Mouse (Mus musculus): Measurements from ENCODE around the gene Mapk8. TPM values are rescaled to one million over a fixed set of nuclear protein-coding genes. Genes with fewer than 3 reads are reported as not detected.
A peak's percentile ranks its signal among the peaks of the same experiment; 100 is the strongest.

The Mapk8 gene
- polyA plus RNA-seq, 1 experiment from 2014 or later, result 13.4 TPM

- H3K4me2 ChIP-seq (ENCODE audit: low read depth, low read length), result no peak overlapping the region
- H3K27ac ChIP-seq (ENCODE audit: low read length), result no peak overlapping the region
- no peak overlapping the region for H3K9ac ChIP-seq (ENCODE audit: low read length)
- H3K36me3 ChIP-seq (ENCODE audit: control insufficient read depth, insufficient read depth), result no peaks in the 10 kb centered on the region
- no peaks in the 10 kb centered on the region for H3K9me3 ChIP-seq (replicated peaks; ENCODE audit: control insufficient read depth, low read length)
- 63% methylated on average over 4 of the region's 4 CpGs for WGBS
- peaks cover 10% of the 10 kb centered on the region; the same call in 1 of the 2 replicates for H3K4me1 ChIP-seq (ENCODE audit: control insufficient read depth, insufficient read depth, low read length)
- no peak overlapping the region for H3K4me3 ChIP-seq (ENCODE audit: low read length)
- no peak for ATAC-seq (replicated peaks; ENCODE audit: extremely low read depth, insufficient read depth, low FRiP score)
- H3K27me3 ChIP-seq (ENCODE audit: control insufficient read depth, insufficient read depth, low read length), result peaks cover 17% of the 10 kb centered on the region
Measured at GRCm38 (mm10) chr14:33361546-33361945, 85.4 kb downstream of the Mapk8 start.

- H3K36me3 ChIP-seq (ENCODE audit: control insufficient read depth, insufficient read depth), result no peaks in the 10 kb centered on the region
- H3K9me3 ChIP-seq (replicated peaks; ENCODE audit: control insufficient read depth, low read length), result no peaks in the 10 kb centered on the region
- H3K9ac ChIP-seq (ENCODE audit: low read length), result no peak overlapping the region
- no peak overlapping the region for H3K4me3 ChIP-seq (ENCODE audit: low read length)
- 78% methylated on average over 8 of the region's 8 CpGs for WGBS
- no peak for ATAC-seq (replicated peaks; ENCODE audit: extremely low read depth, insufficient read depth, low FRiP score)
- H3K27ac ChIP-seq (ENCODE audit: low read length), result no peak overlapping the region
- peaks cover 10% of the 10 kb centered on the region; the same call in 1 of the 2 replicates for H3K4me1 ChIP-seq (ENCODE audit: control insufficient read depth, insufficient read depth, low read length)
- no peak overlapping the region for H3K4me2 ChIP-seq (ENCODE audit: low read depth, low read length)
- H3K27me3 ChIP-seq (ENCODE audit: control insufficient read depth, insufficient read depth, low read length), result peaks cover 19% of the 10 kb centered on the region
Measured at GRCm38 (mm10) chr14:33358891-33359290, 88.1 kb downstream of the Mapk8 start.

- H3K4me3 ChIP-seq (ENCODE audit: low read length), result no peak overlapping the region
- no peaks in the 10 kb centered on the region for H3K9me3 ChIP-seq (replicated peaks; ENCODE audit: control insufficient read depth, low read length)
- WGBS, result 68% methylated on average over 12 of the region's 12 CpGs
- H3K27me3 ChIP-seq (ENCODE audit: control insufficient read depth, insufficient read depth, low read length), result peaks cover 27% of the 10 kb centered on the region
- H3K27ac ChIP-seq (ENCODE audit: low read length), result no peak overlapping the region
- no peak overlapping the region for H3K9ac ChIP-seq (ENCODE audit: low read length)
- ATAC-seq (replicated peaks; ENCODE audit: extremely low read depth, insufficient read depth, low FRiP score), result no peak
- peaks cover 9% of the 10 kb centered on the region; the same call in 1 of the 2 replicates for H3K4me1 ChIP-seq (ENCODE audit: control insufficient read depth, insufficient read depth, low read length)
- no peaks in the 10 kb centered on the region for H3K36me3 ChIP-seq (ENCODE audit: control insufficient read depth, insufficient read depth)
- H3K4me2 ChIP-seq (ENCODE audit: low read depth, low read length), result no peak overlapping the region
Measured at GRCm38 (mm10) chr14:33357600-33358368, 89.2 kb downstream of the Mapk8 start.

GRCm38 (mm10) chr14:33355276-33355675 lies 91.7 kb downstream of the Mapk8 start:
- 80% methylated on average over 5 of the region's 5 CpGs for WGBS
- no peak overlapping the region for H3K4me2 ChIP-seq (ENCODE audit: low read depth, low read length)
- H3K4me3 ChIP-seq (ENCODE audit: low read length), result no peak overlapping the region
- ATAC-seq (replicated peaks; ENCODE audit: extremely low read depth, insufficient read depth, low FRiP score), result no peak
- H3K27ac ChIP-seq (ENCODE audit: low read length), result no peak overlapping the region
- H3K9me3 ChIP-seq (replicated peaks; ENCODE audit: control insufficient read depth, low read length), result no peaks in the 10 kb centered on the region
- no peaks in the 10 kb centered on the region for H3K36me3 ChIP-seq (ENCODE audit: control insufficient read depth, insufficient read depth)
- H3K9ac ChIP-seq (ENCODE audit: low read length), result no peak overlapping the region
- peaks cover 34% of the 10 kb centered on the region for H3K27me3 ChIP-seq (ENCODE audit: control insufficient read depth, insufficient read depth, low read length)
- H3K4me1 ChIP-seq (ENCODE audit: control insufficient read depth, insufficient read depth, low read length), result peaks cover 8% of the 10 kb centered on the region; the same call in 1 of the 2 replicates

- ATAC-seq (replicated peaks; ENCODE audit: extremely low read depth, insufficient read depth, low FRiP score), result no peak
- H3K4me2 ChIP-seq (ENCODE audit: low read depth, low read length), result no peak overlapping the region
- H3K27ac ChIP-seq (ENCODE audit: low read length), result no peak overlapping the region
- H3K4me1 ChIP-seq (ENCODE audit: control insufficient read depth, insufficient read depth, low read length), result peaks cover 9% of the 10 kb centered on the region
- 32% methylated on average over 6 of the region's 6 CpGs for WGBS
- H3K9me3 ChIP-seq (replicated peaks; ENCODE audit: control insufficient read depth, low read length), result no peaks in the 10 kb centered on the region
- H3K9ac ChIP-seq (ENCODE audit: low read length), result no peak overlapping the region
- H3K36me3 ChIP-seq (ENCODE audit: control insufficient read depth, insufficient read depth), result no peaks in the 10 kb centered on the region
- peaks cover 48% of the 10 kb centered on the region for H3K27me3 ChIP-seq (ENCODE audit: control insufficient read depth, insufficient read depth, low read length)
- no peak overlapping the region for H3K4me3 ChIP-seq (ENCODE audit: low read length)
Measured at GRCm38 (mm10) chr14:33352890-33353289, 94.1 kb downstream of the Mapk8 start.

GRCm38 (mm10) chr14:33351984-33352722 lies 94.8 kb downstream of the Mapk8 start:
- no peak overlapping the region for H3K4me3 ChIP-seq (ENCODE audit: low read length)
- WGBS, result 69% methylated on average over 6 of the region's 6 CpGs
- no peak for ATAC-seq (replicated peaks; ENCODE audit: extremely low read depth, insufficient read depth, low FRiP score)
- peaks cover 15% of the 10 kb centered on the region for H3K4me1 ChIP-seq (ENCODE audit: control insufficient read depth, insufficient read depth, low read length)
- peaks cover 48% of the 10 kb centered on the region for H3K27me3 ChIP-seq (ENCODE audit: control insufficient read depth, insufficient read depth, low read length)
- H3K9ac ChIP-seq (ENCODE audit: low read length), result no peak overlapping the region
- no peak overlapping the region for H3K4me2 ChIP-seq (ENCODE audit: low read depth, low read length)
- no peaks in the 10 kb centered on the region for H3K36me3 ChIP-seq (ENCODE audit: control insufficient read depth, insufficient read depth)
- H3K9me3 ChIP-seq (replicated peaks; ENCODE audit: control insufficient read depth, low read length), result no peaks in the 10 kb centered on the region
- no peak overlapping the region for H3K27ac ChIP-seq (ENCODE audit: low read length)

GRCm38 (mm10) chr14:33351019-33351418 lies 95.9 kb downstream of the Mapk8 start:
- Histone ChIP-seq H3K9me3 (replicated peaks; ENCODE audit: control insufficient read depth, low read length) (no peaks in the 10 kb centered on the region), H3K4me1 (ENCODE audit: control insufficient read depth, insufficient read depth, low read length) (peaks cover 15% of the 10 kb centered on the region), H3K9ac (ENCODE audit: low read length) (peak overlapping the region; percentile 56), H3K36me3 (ENCODE audit: control insufficient read depth, insufficient read depth) (no peaks in the 10 kb centered on the region), H3K27ac (ENCODE audit: low read length) (no peak overlapping the region), H3K4me2 (ENCODE audit: low read depth, low read length) (peak overlapping the region; percentile 76), H3K4me3 (ENCODE audit: low read length) (peak overlapping the region; percentile 52), H3K27me3 (ENCODE audit: control insufficient read depth, insufficient read depth, low read length) (peaks cover 48% of the 10 kb centered on the region)
- WGBS, result 1% methylated on average over 42 of the region's 42 CpGs
- no peak for ATAC-seq (replicated peaks; ENCODE audit: extremely low read depth, insufficient read depth, low FRiP score)

- no peak overlapping the region for H3K4me3 ChIP-seq (ENCODE audit: low read length)
- no peak overlapping the region for H3K4me2 ChIP-seq (ENCODE audit: low read depth, low read length)
- H3K9ac ChIP-seq (ENCODE audit: low read length), result no peak overlapping the region
- 48% methylated on average over 1 of the region's 1 CpGs for WGBS
- H3K27me3 ChIP-seq (ENCODE audit: control insufficient read depth, insufficient read depth, low read length), result peaks cover 42% of the 10 kb centered on the region
- H3K27ac ChIP-seq (ENCODE audit: low read length), result no peak overlapping the region
- H3K36me3 ChIP-seq (ENCODE audit: control insufficient read depth, insufficient read depth), result no peaks in the 10 kb centered on the region
- H3K4me1 ChIP-seq (ENCODE audit: control insufficient read depth, insufficient read depth, low read length), result peaks cover 11% of the 10 kb centered on the region
- no peaks in the 10 kb centered on the region for H3K9me3 ChIP-seq (replicated peaks; ENCODE audit: control insufficient read depth, low read length)
- ATAC-seq (replicated peaks; ENCODE audit: extremely low read depth, insufficient read depth, low FRiP score), result no peak
Measured at GRCm38 (mm10) chr14:33348146-33348545, 98.8 kb downstream of the Mapk8 start.

- no peak for ATAC-seq (replicated peaks; ENCODE audit: extremely low read depth, insufficient read depth, low FRiP score)
- Histone ChIP-seq H3K4me1 (ENCODE audit: control insufficient read depth, insufficient read depth, low read length) (peaks cover 11% of the 10 kb centered on the region), H3K27ac (ENCODE audit: low read length) (no peak overlapping the region), H3K27me3 (ENCODE audit: control insufficient read depth, insufficient read depth, low read length) (peaks cover 38% of the 10 kb centered on the region), H3K4me2 (ENCODE audit: low read depth, low read length) (no peak overlapping the region), H3K9me3 (replicated peaks; ENCODE audit: control insufficient read depth, low read length) (no peaks in the 10 kb centered on the region), H3K4me3 (ENCODE audit: low read length) (no peak overlapping the region), H3K9ac (ENCODE audit: low read length) (no peak overlapping the region), H3K36me3 (ENCODE audit: control insufficient read depth, insufficient read depth) (no peaks in the 10 kb centered on the region)
- 32% methylated on average over 4 of the region's 4 CpGs for WGBS
Measured at GRCm38 (mm10) chr14:33347738-33348137, 99.2 kb downstream of the Mapk8 start.

Data from heart, embryonic 16.5 days (tissue).